Mouse (Mus musculus) heart, postnatal 0 days (tissue): ENCODE measurements around the gene Pi4k2a.

ENCODE experiments used
- CTCF ChIP-seq: IDR thresholded peaks from 2 replicates; pipeline ENCODE4 v1.5.1; 2016; ENCODE audit warnings: antibody characterized with exemption, control low read depth, low read depth
- EP300 ChIP-seq: IDR thresholded peaks from 2 replicates; pipeline ENCODE4 v1.6.1; 2016; ENCODE audit warnings: antibody characterized with exemption, low read depth

GRCm38 (mm10) chr19:42055881-42056280 lies 34.4 kb upstream of the Pi4k2a start:
- TF ChIP-seq CTCF = no peak
- TF ChIP-seq EP300 = no peak
